Mouse (Mus musculus): Measurements from ENCODE around the gene Pdia5. TPM values are rescaled to one million over a fixed set of nuclear protein-coding genes. Genes with fewer than 3 reads are reported as not detected.

Pdia5 gene
- total and polyA plus RNA-seq, 3 experiments, result not detected

- Histone ChIP-seq H3K4me2 (ENCODE audit: insufficient read depth, low read depth, poor library complexity, severe bottlenecking) (no peak overlapping the region), H3K27me3 (replicated peaks) (peaks cover 100% of the 10 kb centered on the region), H3K4me3 (replicated peaks in 1 of 3; ENCODE audit: low read depth in 2 of 3, low read length in 2 of 3, poor library complexity in 1 of 3) (no peak overlapping the region), H3K4me1 (ENCODE audit: control insufficient read depth in 1 of 2, insufficient read depth in 2 of 2) (no peaks in the 10 kb centered on the region), H3K79me2 (replicated peaks; ENCODE audit: control insufficient read depth, extremely low read depth, insufficient read depth, poor library complexity, severe bottlenecking) (no peaks in the 10 kb centered on the region), H3K9ac (ENCODE audit: insufficient read depth, low read depth) (no peak overlapping the region), H3K9me3 (replicated peaks; ENCODE audit: low read length) (no peaks in the 10 kb centered on the region), H3K27ac (ENCODE audit: insufficient read depth, low read depth) (no peak overlapping the region), H3K36me3 (replicated peaks in 1 of 2; ENCODE audit: control insufficient read depth in 1 of 2, insufficient read depth in 1 of 2, low read length in 1 of 2) (no peaks in the 10 kb centered on the region)
- in situ Hi-C loops (cut with MboI; ENCODE audit: low pct_ligation_motif_present, low pct_unique_long_range_greater_than_20kb, low sequenced_read_pairs), result no loop called here
- dilution Hi-C loops (cut with MboI; ENCODE audit: extremely low pct_ligation_motif_present, extremely low pct_unique_long_range_greater_than_20kb, low sequenced_read_pairs), result no loop called here
- DNase-seq (ENCODE audit: extremely low read depth), result no peak
- TF ChIP-seq HCFC1 (IDR thresholded peaks at IDR 0.05; ENCODE audit: low read depth, low read length) (no peak), SIN3A (IDR thresholded peaks at IDR 0.05; ENCODE audit: low read length) (no peak), ZNF384 (IDR thresholded peaks at IDR 0.05; ENCODE audit: low read depth, low read length) (no peak), MAX (IDR thresholded peaks at IDR 0.05; ENCODE audit: low read length) (no peak), MAZ (IDR thresholded peaks at IDR 0.05; ENCODE audit: low read depth, low read length) (no peak), UBTF (IDR thresholded peaks at IDR 0.05; ENCODE audit: low read depth, low read length) (no peak), MEF2A (IDR thresholded peaks at IDR 0.05; ENCODE audit: borderline replicate concordance, low read depth, low read length) (no peak), ZKSCAN1 (IDR thresholded peaks at IDR 0.05; ENCODE audit: borderline replicate concordance, low read depth, low read length) (no peak), RCOR1 (conservative IDR thresholded peaks at IDR 0.05; ENCODE audit: low read depth, low read length) (no peak), POLR2A (IDR thresholded peaks at IDR 0.05; ENCODE audit: low read depth, low read length) (no peak), USF1 (IDR thresholded peaks at IDR 0.05; ENCODE audit: low read depth, low read length) (no peak), NELFE (IDR thresholded peaks at IDR 0.05; ENCODE audit: low read depth, low read length) (no peak), IRF4 (IDR thresholded peaks at IDR 0.05; ENCODE audit: low read depth, low read length) (no peak), E2F4 (IDR thresholded peaks at IDR 0.05; ENCODE audit: insufficient replicate concordance, low read depth, low read length) (no peak), CHD1 (IDR thresholded peaks at IDR 0.05; ENCODE audit: low read depth, low read length) (no peak)
Observed at GRCm38 (mm10) chr16:35465808-35466351, 24.8 kb downstream of the Pdia5 start.

- DNase-seq (ENCODE audit: extremely low read depth), result no peak
- H3K27ac ChIP-seq (ENCODE audit: insufficient read depth, low read depth), result no peak overlapping the region
- TF ChIP-seq POLR2AphosphoS2 (IDR thresholded peaks at IDR 0.05; ENCODE audit: low read depth, low read length) (no peak), CHD2 (IDR thresholded peaks at IDR 0.05; ENCODE audit: low read length) (no peak), ETS1 (conservative IDR thresholded peaks at IDR 0.05; ENCODE audit: low read depth, low read length) (no peak), IRF4 (IDR thresholded peaks at IDR 0.05; ENCODE audit: low read depth, low read length) (no peak), TBP (conservative IDR thresholded peaks at IDR 0.05; ENCODE audit: low read depth, low read length) (no peak), USF1 (IDR thresholded peaks at IDR 0.05; ENCODE audit: low read depth, low read length) (no peak), POLR2A (IDR thresholded peaks at IDR 0.05; ENCODE audit: low read depth, low read length) (no peak), MAX (IDR thresholded peaks at IDR 0.05; ENCODE audit: low read length) (no peak)
- H3K79me2 ChIP-seq (replicated peaks; ENCODE audit: control insufficient read depth, extremely low read depth, insufficient read depth, poor library complexity, severe bottlenecking), result no peaks in the 10 kb centered on the region
- in situ Hi-C loops (cut with MboI; ENCODE audit: low pct_ligation_motif_present, low pct_unique_long_range_greater_than_20kb, low sequenced_read_pairs) (no loop called here), dilution Hi-C loops (cut with MboI; ENCODE audit: extremely low pct_ligation_motif_present, extremely low pct_unique_long_range_greater_than_20kb, low sequenced_read_pairs) (no loop called here)
- no peak overlapping the region for H3K4me2 ChIP-seq (ENCODE audit: insufficient read depth, low read depth, poor library complexity, severe bottlenecking)
- no peak overlapping the region for H3K4me3 ChIP-seq (replicated peaks in 1 of 3; ENCODE audit: low read depth in 2 of 3, low read length in 2 of 3, poor library complexity in 1 of 3)
- no peaks in the 10 kb centered on the region for H3K36me3 ChIP-seq (replicated peaks in 1 of 2; ENCODE audit: control insufficient read depth in 1 of 2, insufficient read depth in 1 of 2, low read length in 1 of 2)
- peaks cover 94% of the 10 kb centered on the region for H3K27me3 ChIP-seq (replicated peaks)
- H3K4me1 ChIP-seq (ENCODE audit: control insufficient read depth in 1 of 2, insufficient read depth in 2 of 2), result no peaks in the 10 kb centered on the region
- no peaks in the 10 kb centered on the region for H3K9me3 ChIP-seq (replicated peaks; ENCODE audit: low read length)
- no peak overlapping the region for H3K9ac ChIP-seq (ENCODE audit: insufficient read depth, low read depth)
Observed at GRCm38 (mm10) chr16:35464686-35465308, 25.9 kb downstream of the Pdia5 start.

Measured in CH12.LX (cell line).